Mouse (Mus musculus) ES-Bruce4 (cell line): Measurements from ENCODE around the gene Gm28051.

Source experiments
- CTCF ChIP-seq: IDR thresholded peaks from one replicate; pipeline ENCODE4 v1.8.1; 2011; ENCODE audit warnings: low read depth, low read length
- EP300 ChIP-seq: IDR thresholded peaks from 2 replicates; pipeline ENCODE4 v1.6.1; 2011; ENCODE audit warnings: low read depth, low read length; ENCODE audit not compliant: insufficient read depth
- POLR2A ChIP-seq: IDR thresholded peaks from one replicate; pipeline ENCODE4 v1.8.1; 2011; ENCODE audit warnings: low read length; ENCODE audit not compliant: insufficient read depth

DNA sequence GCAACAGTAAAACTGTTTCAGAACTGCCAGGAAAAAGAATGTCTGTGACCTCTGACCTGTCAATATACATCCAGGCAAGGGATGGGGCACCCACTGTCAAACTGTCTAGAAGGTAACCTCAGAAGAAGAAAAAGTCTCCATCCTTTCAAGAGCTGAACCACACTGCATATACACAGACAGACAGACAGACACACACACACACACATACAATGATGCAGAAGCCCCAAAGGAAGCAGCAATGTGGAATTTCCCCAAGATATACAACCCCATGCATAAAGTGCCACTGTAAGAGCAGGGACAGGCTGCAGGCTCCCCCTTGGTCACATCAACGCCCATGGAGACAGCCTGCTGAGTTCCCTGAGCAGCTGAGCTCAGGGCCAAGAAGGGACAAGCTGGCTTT lies 58.4 kb downstream of the Gm28051 start:
- no peak for TF ChIP-seq CTCF
- no peak for TF ChIP-seq POLR2A
- no peak for TF ChIP-seq EP300
